Mouse (Mus musculus): ENCODE results near the gene Nhsl2. TPM values are rescaled to one million over a fixed set of nuclear protein-coding genes. Genes with fewer than 3 reads are reported as not detected.

The Nhsl2 gene
- polyA plus RNA-seq, 1 experiment = not detected

GRCm38 (mm10) chrX:101863666-101864378 is 14.6 kb downstream of the Nhsl2 start:
- Histone ChIP-seq H3K4me3 (ENCODE audit: insufficient read depth, low read depth, low read length) (no peak overlapping the region), H3K27ac (ENCODE audit: insufficient read depth, low read depth, low read length) (no peak overlapping the region), H3K4me1 (ENCODE audit: control insufficient read depth, insufficient read depth, low read length) (no peaks in the 10 kb centered on the region)
- 38% methylated on average over 4 of the region's 4 CpGs for WGBS
- TF ChIP-seq POLR2A (IDR thresholded peaks at IDR 0.05; ENCODE audit: insufficient read depth, low read depth, low read length) (no peak), CTCF (IDR thresholded peaks at IDR 0.05; ENCODE audit: insufficient read depth, low read depth, low read length) (no peak)

GRCm38 (mm10) chrX:101864788-101865187 is 15.6 kb downstream of the Nhsl2 start:
- WGBS = 73% methylated on average over 5 of the region's 5 CpGs

GRCm38 (mm10) chrX:101874147-101874546 is 25.0 kb downstream of the Nhsl2 start:
- TF ChIP-seq CTCF (IDR thresholded peaks at IDR 0.05; ENCODE audit: insufficient read depth, low read depth, low read length) (no peak), POLR2A (IDR thresholded peaks at IDR 0.05; ENCODE audit: insufficient read depth, low read depth, low read length) (no peak)
- no peak overlapping the region for H3K27ac ChIP-seq (ENCODE audit: insufficient read depth, low read depth, low read length)
- H3K4me3 ChIP-seq (ENCODE audit: insufficient read depth, low read depth, low read length) = no peak overlapping the region
- H3K4me1 ChIP-seq (ENCODE audit: control insufficient read depth, insufficient read depth, low read length) = no peaks in the 10 kb centered on the region
- WGBS = 81% methylated on average over 3 of the region's 3 CpGs

More at GRCm38 (mm10) chrX:101864788-101865187, 15.6 kb downstream of the Nhsl2 start:
- Histone ChIP-seq H3K27ac (ENCODE audit: insufficient read depth, low read depth, low read length) (no peak overlapping the region), H3K4me3 (ENCODE audit: insufficient read depth, low read depth, low read length) (no peak overlapping the region), H3K4me1 (ENCODE audit: control insufficient read depth, insufficient read depth, low read length) (no peaks in the 10 kb centered on the region)
- TF ChIP-seq CTCF (IDR thresholded peaks at IDR 0.05; ENCODE audit: insufficient read depth, low read depth, low read length) (no peak), POLR2A (IDR thresholded peaks at IDR 0.05; ENCODE audit: insufficient read depth, low read depth, low read length) (no peak)

DNA sequence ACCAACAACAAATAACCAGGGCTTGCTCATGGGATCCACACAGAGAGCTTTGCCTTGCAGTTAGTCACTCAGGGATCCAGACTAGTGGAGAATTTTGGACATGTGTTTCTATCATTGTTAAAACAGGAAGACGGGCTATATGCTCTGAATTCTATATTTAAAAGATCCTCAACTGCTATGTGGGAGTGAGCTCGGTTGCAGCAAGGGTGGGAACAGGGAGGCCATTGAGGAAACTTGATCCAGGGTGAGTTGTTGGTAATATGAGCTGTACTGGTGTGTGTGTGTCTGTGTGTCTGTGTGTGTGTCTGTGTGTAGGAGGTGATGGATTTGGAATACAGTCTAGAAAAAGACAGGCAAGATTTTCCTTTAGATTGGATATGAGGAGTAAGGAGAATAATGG is 25.7 kb downstream of the Nhsl2 start:
- Histone ChIP-seq H3K4me1 (ENCODE audit: control insufficient read depth, insufficient read depth, low read length) (no peaks in the 10 kb centered on the region), H3K27ac (ENCODE audit: insufficient read depth, low read depth, low read length) (no peak overlapping the region), H3K4me3 (ENCODE audit: insufficient read depth, low read depth, low read length) (no peak overlapping the region)
- 39% methylated on average over 2 of the region's 2 CpGs for WGBS
- TF ChIP-seq POLR2A (IDR thresholded peaks at IDR 0.05; ENCODE audit: insufficient read depth, low read depth, low read length) (no peak), CTCF (IDR thresholded peaks at IDR 0.05; ENCODE audit: insufficient read depth, low read depth, low read length) (no peak)

DNA sequence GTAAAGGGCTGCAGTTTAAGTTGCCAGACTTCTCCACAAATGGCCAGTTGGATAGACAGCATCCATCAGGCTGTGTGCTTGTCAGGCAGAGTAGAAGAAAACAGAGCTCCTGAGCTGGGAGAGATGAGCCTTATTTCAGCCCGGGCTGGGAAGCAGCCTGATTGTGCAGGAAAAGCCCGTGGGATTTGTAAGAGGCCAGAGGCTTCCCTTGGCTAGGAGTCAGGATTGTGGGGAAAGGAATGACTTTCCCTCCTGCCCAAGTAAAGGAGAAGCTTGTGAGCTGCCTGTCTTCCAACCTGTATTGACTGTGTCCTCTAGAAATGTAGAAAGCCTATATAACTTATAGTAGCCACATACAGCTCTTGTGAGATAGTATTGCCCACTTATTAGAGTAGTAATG is 27.0 kb downstream of the Nhsl2 start:
- Histone ChIP-seq H3K4me1 (ENCODE audit: control insufficient read depth, insufficient read depth, low read length) (no peaks in the 10 kb centered on the region), H3K4me3 (ENCODE audit: insufficient read depth, low read depth, low read length) (no peak overlapping the region), H3K27ac (ENCODE audit: insufficient read depth, low read depth, low read length) (no peak overlapping the region)
- WGBS = 69% methylated on average over 2 of the region's 2 CpGs
- TF ChIP-seq POLR2A (IDR thresholded peaks at IDR 0.05; ENCODE audit: insufficient read depth, low read depth, low read length) = no peak
- TF ChIP-seq CTCF (IDR thresholded peaks at IDR 0.05; ENCODE audit: insufficient read depth, low read depth, low read length) = no peak

GRCm38 (mm10) chrX:101877840-101878239 is 28.7 kb downstream of the Nhsl2 start:
- no peak overlapping the region for H3K27ac ChIP-seq (ENCODE audit: insufficient read depth, low read depth, low read length)
- H3K4me3 ChIP-seq (ENCODE audit: insufficient read depth, low read depth, low read length) = no peak overlapping the region
- TF ChIP-seq CTCF (IDR thresholded peaks at IDR 0.05; ENCODE audit: insufficient read depth, low read depth, low read length) (no peak), POLR2A (IDR thresholded peaks at IDR 0.05; ENCODE audit: insufficient read depth, low read depth, low read length) (no peak)
- 0 out of 2 replicates have a peak, but pooled peaks cover 3% of the 10 kb centered on the region for H3K4me1 ChIP-seq (ENCODE audit: control insufficient read depth, insufficient read depth, low read length)
- 86% methylated on average over 4 of the region's 4 CpGs for WGBS

GRCm38 (mm10) chrX:101878546-101878945 is 29.4 kb downstream of the Nhsl2 start:
- peaks cover 7% of the 10 kb centered on the region for H3K4me1 ChIP-seq (ENCODE audit: control insufficient read depth, insufficient read depth, low read length)
- no peak overlapping the region for H3K4me3 ChIP-seq (ENCODE audit: insufficient read depth, low read depth, low read length)
- 50% methylated on average over 4 of the region's 4 CpGs for WGBS
- H3K27ac ChIP-seq (ENCODE audit: insufficient read depth, low read depth, low read length) = no peak overlapping the region; the same call in 1 of the 2 replicates
- TF ChIP-seq POLR2A (IDR thresholded peaks at IDR 0.05; ENCODE audit: insufficient read depth, low read depth, low read length) = no peak
- TF ChIP-seq CTCF (IDR thresholded peaks at IDR 0.05; ENCODE audit: insufficient read depth, low read depth, low read length) = no peak

GRCm38 (mm10) chrX:101882141-101882751 is 33.1 kb downstream of the Nhsl2 start:
- TF ChIP-seq POLR2A (IDR thresholded peaks at IDR 0.05; ENCODE audit: insufficient read depth, low read depth, low read length) = no peak
- no peak for TF ChIP-seq CTCF (IDR thresholded peaks at IDR 0.05; ENCODE audit: insufficient read depth, low read depth, low read length)
- Histone ChIP-seq H3K4me1 (ENCODE audit: control insufficient read depth, insufficient read depth, low read length) (peaks cover 10% of the 10 kb centered on the region), H3K4me3 (ENCODE audit: insufficient read depth, low read depth, low read length) (no peak overlapping the region), H3K27ac (ENCODE audit: insufficient read depth, low read depth, low read length) (peak overlapping the region; percentile 77)
- 35% methylated on average over 3 of the region's 3 CpGs for WGBS

- 87% methylated on average over 4 of the region's 4 CpGs for WGBS
- TF ChIP-seq CTCF (IDR thresholded peaks at IDR 0.05; ENCODE audit: insufficient read depth, low read depth, low read length) (no peak), POLR2A (IDR thresholded peaks at IDR 0.05; ENCODE audit: insufficient read depth, low read depth, low read length) (no peak)
- H3K27ac ChIP-seq (ENCODE audit: insufficient read depth, low read depth, low read length) = no peak overlapping the region
Measured at GRCm38 (mm10) chrX:101889384-101889783, 40.2 kb downstream of the Nhsl2 start.

More at GRCm38 (mm10) chrX:101889384-101889783, 40.2 kb downstream of the Nhsl2 start:
- peaks cover 8% of the 10 kb centered on the region for H3K4me1 ChIP-seq (ENCODE audit: control insufficient read depth, insufficient read depth, low read length)
- H3K4me3 ChIP-seq (ENCODE audit: insufficient read depth, low read depth, low read length) = no peak overlapping the region
